Mouse (Mus musculus): ENCODE measurements around the gene Pcdh8. TPM values are rescaled to one million over a fixed set of nuclear protein-coding genes. Genes with fewer than 3 reads are reported as not detected.

Gene Pcdh8
- polyA plus RNA-seq, 1 experiment from 2014 or later: 0.85 TPM

GRCm38 (mm10) chr14:79771802-79772511, 845 bp upstream of the Pcdh8 start:
- no peak for ATAC-seq
- 1% methylated on average over 20 of the region's 20 CpGs for WGBS
- Histone ChIP-seq H3K27ac (no peak overlapping the region), H3K9ac (no peak overlapping the region), H3K4me1 (replicated peaks) (peaks cover 32% of the 10 kb centered on the region), H3K4me2 (replicated peaks) (peak overlapping the region; percentile 71), H3K4me3 (replicated peaks) (peak overlapping the region; percentile 31), H3K27me3 (replicated peaks) (peaks cover 81% of the 10 kb centered on the region), H3K36me3 (no peaks in the 10 kb centered on the region), H3K9me3 (no peaks in the 10 kb centered on the region)

GRCm38 (mm10) chr14:79770306-79771093, 612 bp downstream of the Pcdh8 start:
- peak overlapping the region; percentile 32 for H3K4me3 ChIP-seq (replicated peaks)
- WGBS: 5% methylated on average over 62 of the region's 62 CpGs
- H3K4me1 ChIP-seq (replicated peaks): peaks cover 32% of the 10 kb centered on the region
- H3K27ac ChIP-seq: no peak overlapping the region
- peak overlapping the region; percentile 71 for H3K4me2 ChIP-seq (replicated peaks)
- peaks cover 80% of the 10 kb centered on the region for H3K27me3 ChIP-seq (replicated peaks)
- no peaks in the 10 kb centered on the region for H3K36me3 ChIP-seq
- no peak overlapping the region for H3K9ac ChIP-seq
- no peaks in the 10 kb centered on the region for H3K9me3 ChIP-seq
- peak; percentile 14; the same call in 1 of the 2 replicates for ATAC-seq

- H3K36me3 ChIP-seq: no peaks in the 10 kb centered on the region
- no peak overlapping the region for H3K9ac ChIP-seq
- H3K4me2 ChIP-seq (replicated peaks): peak overlapping the region; percentile 71
- WGBS: 2% methylated on average over 46 of the region's 46 CpGs
- peak overlapping the region; percentile 32 for H3K4me3 ChIP-seq (replicated peaks)
- H3K27me3 ChIP-seq (replicated peaks): peaks cover 75% of the 10 kb centered on the region
- H3K9me3 ChIP-seq: no peaks in the 10 kb centered on the region
- H3K4me1 ChIP-seq (replicated peaks): peaks cover 32% of the 10 kb centered on the region
- H3K27ac ChIP-seq: no peak overlapping the region
- ATAC-seq: peak; percentile 76
These were observed 1.5 kb downstream of the Pcdh8 start for GRCm38 (mm10) chr14:79769618-79770017.

- no peak for ATAC-seq
- Histone ChIP-seq H3K9me3 (no peaks in the 10 kb centered on the region), H3K4me1 (replicated peaks) (peaks cover 32% of the 10 kb centered on the region), H3K4me2 (replicated peaks) (peak overlapping the region; percentile 71), H3K4me3 (replicated peaks) (peak overlapping the region; percentile 32), H3K9ac (no peak overlapping the region), H3K27me3 (replicated peaks) (peaks cover 73% of the 10 kb centered on the region), H3K36me3 (no peaks in the 10 kb centered on the region), H3K27ac (no peak overlapping the region)
- 8% methylated on average over 30 of the region's 30 CpGs for WGBS
These were observed 2.1 kb downstream of the Pcdh8 start for GRCm38 (mm10) chr14:79768996-79769395.

- H3K4me2 ChIP-seq (replicated peaks): peak overlapping the region; percentile 71
- H3K27ac ChIP-seq: no peak overlapping the region
- peaks cover 66% of the 10 kb centered on the region for H3K27me3 ChIP-seq (replicated peaks)
- no peak overlapping the region for H3K9ac ChIP-seq
- H3K4me1 ChIP-seq (replicated peaks): peaks cover 32% of the 10 kb centered on the region
- 2% methylated on average over 59 of the region's 59 CpGs for WGBS
- H3K9me3 ChIP-seq: no peaks in the 10 kb centered on the region
- H3K36me3 ChIP-seq: no peaks in the 10 kb centered on the region
- ATAC-seq: no peak
- peak overlapping the region; percentile 32 for H3K4me3 ChIP-seq (replicated peaks)
These were observed 2.9 kb downstream of the Pcdh8 start for GRCm38 (mm10) chr14:79768076-79768830.

- Histone ChIP-seq H3K36me3 (no peaks in the 10 kb centered on the region), H3K4me1 (replicated peaks) (peaks cover 32% of the 10 kb centered on the region), H3K27me3 (replicated peaks) (peaks cover 59% of the 10 kb centered on the region), H3K9me3 (no peaks in the 10 kb centered on the region), H3K27ac (no peak overlapping the region), H3K9ac (no peak overlapping the region), H3K4me2 (replicated peaks) (no peak overlapping the region), H3K4me3 (replicated peaks) (no peak overlapping the region)
- ATAC-seq: no peak
- 11% methylated on average over 11 of the region's 11 CpGs for WGBS
These were observed 3.5 kb downstream of the Pcdh8 start for GRCm38 (mm10) chr14:79767601-79768000.

GRCm38 (mm10) chr14:79765196-79765765, 5.8 kb downstream of the Pcdh8 start:
- Histone ChIP-seq H3K9ac (no peak overlapping the region), H3K4me3 (replicated peaks) (no peak overlapping the region), H3K36me3 (no peaks in the 10 kb centered on the region), H3K9me3 (no peaks in the 10 kb centered on the region), H3K4me1 (replicated peaks) (peaks cover 18% of the 10 kb centered on the region), H3K4me2 (replicated peaks) (no peak overlapping the region), H3K27ac (no peak overlapping the region), H3K27me3 (replicated peaks) (peaks cover 39% of the 10 kb centered on the region)
- WGBS: 81% methylated on average over 6 of the region's 6 CpGs
- ATAC-seq: no peak

GRCm38 (mm10) chr14:79754601-79755222, 16.4 kb downstream of the Pcdh8 start:
- Histone ChIP-seq H3K9ac (no peak overlapping the region), H3K4me2 (replicated peaks) (no peak overlapping the region), H3K9me3 (no peaks in the 10 kb centered on the region), H3K4me3 (replicated peaks) (no peak overlapping the region), H3K4me1 (replicated peaks) (no peaks in the 10 kb centered on the region), H3K27me3 (replicated peaks) (no peaks in the 10 kb centered on the region), H3K36me3 (no peaks in the 10 kb centered on the region), H3K27ac (no peak overlapping the region)
- ATAC-seq: no peak
- 56% methylated on average over 13 of the region's 13 CpGs for WGBS

- no peak for ATAC-seq
- H3K4me1 ChIP-seq (replicated peaks): no peaks in the 10 kb centered on the region
- no peaks in the 10 kb centered on the region for H3K27me3 ChIP-seq (replicated peaks)
- no peak overlapping the region for H3K4me3 ChIP-seq (replicated peaks)
- 46% methylated on average over 3 of the region's 3 CpGs for WGBS
- H3K27ac ChIP-seq: no peak overlapping the region
- no peak overlapping the region for H3K4me2 ChIP-seq (replicated peaks)
- no peaks in the 10 kb centered on the region for H3K36me3 ChIP-seq
- H3K9ac ChIP-seq: no peak overlapping the region
- no peaks in the 10 kb centered on the region for H3K9me3 ChIP-seq
These were observed 17.0 kb downstream of the Pcdh8 start for GRCm38 (mm10) chr14:79754157-79754556.

- no peaks in the 10 kb centered on the region for H3K36me3 ChIP-seq
- no peak overlapping the region for H3K4me2 ChIP-seq (replicated peaks)
- WGBS: 82% methylated on average over 7 of the region's 7 CpGs
- H3K9me3 ChIP-seq: no peaks in the 10 kb centered on the region
- H3K4me1 ChIP-seq (replicated peaks): no peaks in the 10 kb centered on the region
- H3K27ac ChIP-seq: no peak overlapping the region
- H3K9ac ChIP-seq: no peak overlapping the region
- H3K4me3 ChIP-seq (replicated peaks): no peak overlapping the region
- ATAC-seq: no peak
- H3K27me3 ChIP-seq (replicated peaks): no peaks in the 10 kb centered on the region
These were observed 17.4 kb downstream of the Pcdh8 start for GRCm38 (mm10) chr14:79753733-79754132.

GRCm38 (mm10) chr14:79740515-79740914, 30.6 kb downstream of the Pcdh8 start:
- no peaks in the 10 kb centered on the region for H3K27me3 ChIP-seq (replicated peaks)
- no peak for ATAC-seq
- H3K4me3 ChIP-seq (replicated peaks): no peak overlapping the region
- H3K4me2 ChIP-seq (replicated peaks): no peak overlapping the region
- 78% methylated on average over 3 of the region's 3 CpGs for WGBS
- H3K4me1 ChIP-seq (replicated peaks): no peaks in the 10 kb centered on the region
- no peaks in the 10 kb centered on the region for H3K36me3 ChIP-seq
- H3K9me3 ChIP-seq: no peaks in the 10 kb centered on the region
- H3K9ac ChIP-seq: no peak overlapping the region
- H3K27ac ChIP-seq: no peak overlapping the region

All from intestine, embryonic 15.5 days (tissue).